Mouse (Mus musculus): Measurements from ENCODE around the gene Tnfsf4.

Gene Tnfsf4

GRCm38 (mm10) chr1:161452250-161452649 is 57.0 kb downstream of the Tnfsf4 start:
- DNase-seq (ENCODE audit: low read depth, low spot score) = no peak

- no peak for DNase-seq (ENCODE audit: low read depth, low spot score)
These were observed 68.3 kb downstream of the Tnfsf4 start for GRCm38 (mm10) chr1:161463388-161464085.

Measured in brain, embryonic 18.5 days (tissue).